Mouse (Mus musculus) limb, embryonic 15.5 days (tissue): ENCODE results near the gene Minos1. TPM values are rescaled to one million over a fixed set of nuclear protein-coding genes. Genes with fewer than 3 reads are reported as not detected.

Source experiments
- ATAC-seq: fragments of 200-750 bp; cut with Nextera tagmentation; 2 replicates; pipeline ENCODE4 v1.8.0; 2017; ENCODE audit warnings: low read depth, moderate TSS enrichment; ENCODE audit not compliant: insufficient number of reproducible peaks, low FRiP score, low TSS enrichment
- H3K27ac ChIP-seq: fragments of 300-500 bp; sonication (generic); 2 replicates; pipeline ENCODE4 v1.5.1; 2015; ENCODE audit warnings: moderate library complexity, mild to moderate bottlenecking, inconsistent platforms
- H3K27me3 ChIP-seq: fragments of 300-500 bp; sonication (generic); 2 replicates; pipeline ENCODE4 v1.6.1; 2015; ENCODE audit warnings: inconsistent platforms
- H3K36me3 ChIP-seq: fragments of 300-500 bp; sonication (generic); 2 replicates; pipeline ENCODE4 v1.6.1; 2015; ENCODE audit warnings: inconsistent platforms
- H3K4me1 ChIP-seq: fragments of 300-500 bp; sonication (generic); 2 replicates; pipeline ENCODE4 v1.6.1; 2015; ENCODE audit warnings: inconsistent platforms
- H3K4me2 ChIP-seq: fragments of 300-500 bp; sonication (generic); 2 replicates; pipeline ENCODE4 v1.6.1; 2015; ENCODE audit warnings: mild to moderate bottlenecking, inconsistent platforms
- H3K4me3 ChIP-seq: fragments of 300-500 bp; sonication (generic); 2 replicates; pipeline ENCODE4 v1.5.1; 2015; ENCODE audit warnings: mild to moderate bottlenecking, inconsistent platforms
- H3K9ac ChIP-seq: fragments of 300-500 bp; sonication (generic); 2 replicates; pipeline ENCODE4 v1.6.1; 2015; ENCODE audit warnings: inconsistent platforms
- H3K9me3 ChIP-seq: fragments of 300-500 bp; sonication (generic); 2 replicates; pipeline ENCODE4 v1.6.1; 2016; ENCODE audit warnings: inconsistent platforms
- WGBS: fragments of 180-500 bp; shearing (Covaris S2); methylation state at CpG from one replicate; pipeline ENCODE4 v1.1.7; 2015; 5-methylcytosine and 5-hydroxymethylcytosine counted together
- polyA plus RNA-seq: library from polyadenylated mRNA; unstranded; fragments of >200 nt; fragmentation: Nextera tagmentation; extraction: Ambion mirVana; gene quantifications from 2 replicates; pipeline ENCODE4 v1.2.1, GENCODE M21; 2015

Gene Minos1
- polyA plus RNA-seq, 1 experiment from 2014 or later, result 467 TPM

GRCm38 (mm10) chr4:139116356-139117063 is 14.4 kb downstream of the Minos1 start:
- Histone ChIP-seq H3K4me1 (peaks cover 22% of the 10 kb centered on the region), H3K27ac (no peak overlapping the region), H3K4me3 (no peak overlapping the region), H3K36me3 (no peaks in the 10 kb centered on the region), H3K27me3 (no peaks in the 10 kb centered on the region), H3K9ac (no peak overlapping the region), H3K9me3 (no peaks in the 10 kb centered on the region), H3K4me2 (no peak overlapping the region)
- no peak for ATAC-seq
- whole genome bisulfite sequencing, result 83% methylated on average over 3 of the region's 3 CpGs

DNA sequence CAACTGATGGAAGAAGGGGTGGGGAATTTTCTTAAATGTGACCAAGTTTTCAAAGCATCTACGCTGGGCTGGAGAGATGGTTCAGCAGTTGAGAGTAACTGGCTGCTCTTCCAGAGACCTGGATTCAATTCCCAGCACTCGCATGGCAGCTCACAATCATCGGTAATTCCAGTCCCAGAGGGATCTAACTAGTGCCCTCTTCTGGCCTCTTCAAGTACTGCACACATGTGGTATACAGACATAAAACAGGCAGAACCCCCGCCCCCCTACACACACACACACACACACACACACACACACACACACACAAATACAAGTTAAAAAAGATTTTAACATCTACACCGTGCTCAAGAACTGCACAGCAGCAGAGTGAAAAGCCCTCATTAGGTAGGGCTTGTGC is 15.2 kb downstream of the Minos1 start:
- Histone ChIP-seq H3K9ac (no peak overlapping the region), H3K9me3 (no peaks in the 10 kb centered on the region), H3K4me3 (no peak overlapping the region), H3K4me1 (peaks cover 24% of the 10 kb centered on the region), H3K27me3 (no peaks in the 10 kb centered on the region), H3K27ac (no peak overlapping the region), H3K36me3 (no peaks in the 10 kb centered on the region), H3K4me2 (no peak overlapping the region)
- 90% methylated on average over 5 of the region's 5 CpGs for WGBS
- no peak for ATAC-seq

DNA sequence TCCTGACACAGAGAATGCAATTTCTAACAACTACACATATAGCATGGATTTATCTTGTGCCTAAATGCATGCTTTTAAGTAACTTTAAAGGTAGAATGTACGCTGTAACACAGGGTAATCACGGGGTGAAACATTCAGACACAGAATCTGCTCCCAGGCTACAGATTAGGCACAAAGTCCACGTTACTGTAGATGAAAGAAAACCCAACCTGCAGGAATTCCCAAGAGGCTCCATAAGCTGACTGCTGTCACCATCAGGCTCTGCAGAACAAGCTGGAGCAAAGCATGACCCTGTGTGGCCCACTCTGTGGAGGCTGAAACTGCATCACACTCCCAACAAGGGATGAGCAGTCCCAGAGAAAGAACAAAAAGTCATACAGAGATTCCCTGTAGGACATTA is 18.4 kb downstream of the Minos1 start:
- 65% methylated on average over 3 of the region's 3 CpGs for WGBS
- Histone ChIP-seq H3K4me2 (no peak overlapping the region), H3K36me3 (no peaks in the 10 kb centered on the region), H3K9me3 (no peaks in the 10 kb centered on the region), H3K9ac (no peak overlapping the region), H3K4me1 (peaks cover 16% of the 10 kb centered on the region), H3K4me3 (no peak overlapping the region), H3K27ac (no peak overlapping the region), H3K27me3 (no peaks in the 10 kb centered on the region)
- ATAC-seq, result no peak

DNA sequence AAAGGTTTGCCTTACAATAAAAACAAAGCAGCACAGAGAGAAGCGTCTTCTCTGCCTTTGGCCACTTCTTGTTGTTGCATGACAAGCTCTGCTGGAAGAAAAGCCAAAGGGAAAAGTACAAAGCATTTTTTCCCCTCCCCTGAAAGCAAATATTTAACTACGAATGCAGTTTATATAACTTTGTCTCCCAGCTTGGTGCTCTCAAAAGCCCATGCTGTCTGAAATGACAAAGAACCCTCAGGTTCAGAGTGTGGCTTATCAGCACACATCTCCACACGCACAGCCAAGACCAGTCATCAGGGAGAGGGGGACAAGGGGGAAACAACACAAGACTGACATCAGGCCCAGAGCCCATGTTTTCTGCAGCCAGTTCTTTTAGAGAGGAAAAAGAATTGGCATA is 19.5 kb downstream of the Minos1 start:
- peak overlapping the region; percentile 61 for H3K27ac ChIP-seq
- H3K9me3 ChIP-seq, result no peaks in the 10 kb centered on the region
- H3K4me3 ChIP-seq, result no peak overlapping the region
- ATAC-seq, result no peak
- no peaks in the 10 kb centered on the region for H3K36me3 ChIP-seq
- no peaks in the 10 kb centered on the region for H3K27me3 ChIP-seq
- H3K4me2 ChIP-seq, result no peak overlapping the region
- H3K9ac ChIP-seq, result no peak overlapping the region
- 32% methylated on average over 3 of the region's 3 CpGs for WGBS
- peaks cover 16% of the 10 kb centered on the region for H3K4me1 ChIP-seq

- no peaks in the 10 kb centered on the region for H3K27me3 ChIP-seq
- no peak overlapping the region for H3K4me3 ChIP-seq
- 58% methylated on average over 3 of the region's 3 CpGs for WGBS
- peak overlapping the region; percentile 61 for H3K27ac ChIP-seq
- no peak overlapping the region for H3K4me2 ChIP-seq
- ATAC-seq, result no peak
- H3K4me1 ChIP-seq, result peaks cover 16% of the 10 kb centered on the region
- no peak overlapping the region for H3K9ac ChIP-seq
- no peaks in the 10 kb centered on the region for H3K9me3 ChIP-seq
- H3K36me3 ChIP-seq, result no peaks in the 10 kb centered on the region
These were observed 20.1 kb downstream of the Minos1 start for GRCm38 (mm10) chr4:139110858-139111257.

- no peak overlapping the region for H3K9ac ChIP-seq
- peaks cover 34% of the 10 kb centered on the region for H3K36me3 ChIP-seq
- WGBS, result 84% methylated on average over 1 of the region's 1 CpGs
- H3K9me3 ChIP-seq, result no peaks in the 10 kb centered on the region
- no peaks in the 10 kb centered on the region for H3K27me3 ChIP-seq
- no peak overlapping the region for H3K4me2 ChIP-seq
- H3K4me3 ChIP-seq, result no peak overlapping the region
- no peak for ATAC-seq
- no peak overlapping the region; the same call in 1 of the 2 replicates for H3K27ac ChIP-seq
- H3K4me1 ChIP-seq, result peaks cover 15% of the 10 kb centered on the region
These were observed 25.5 kb downstream of the Minos1 start for GRCm38 (mm10) chr4:139105453-139105852.

DNA sequence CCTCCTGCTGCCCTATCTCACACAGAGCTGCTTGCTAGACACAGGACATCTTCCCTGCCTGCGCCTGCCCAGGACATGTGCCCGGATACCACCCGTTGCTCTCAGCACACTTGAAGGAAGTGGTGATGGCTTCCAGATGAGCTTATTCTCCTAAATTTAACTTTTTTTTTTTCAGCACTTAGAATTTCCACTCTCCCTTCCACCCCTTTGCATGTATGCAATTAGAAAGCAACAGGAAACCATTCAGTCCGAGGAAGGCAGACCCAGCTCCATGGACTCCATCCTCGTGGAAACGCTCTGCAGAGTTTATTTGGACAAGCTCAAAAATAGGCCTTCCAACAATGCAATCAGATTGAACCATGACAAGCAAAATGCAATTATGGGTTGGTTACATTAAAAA is 29.4 kb downstream of the Minos1 start:
- peaks cover 34% of the 10 kb centered on the region for H3K36me3 ChIP-seq
- H3K27me3 ChIP-seq, result no peaks in the 10 kb centered on the region
- ATAC-seq, result no peak
- H3K4me1 ChIP-seq, result peaks cover 16% of the 10 kb centered on the region
- no peak overlapping the region for H3K9ac ChIP-seq
- no peak overlapping the region for H3K27ac ChIP-seq
- H3K9me3 ChIP-seq, result no peaks in the 10 kb centered on the region
- 56% methylated on average over 6 of the region's 6 CpGs for WGBS
- H3K4me3 ChIP-seq, result no peak overlapping the region
- H3K4me2 ChIP-seq, result no peak overlapping the region

GRCm38 (mm10) chr4:139100326-139100725 is 30.6 kb downstream of the Minos1 start:
- no peak for ATAC-seq
- Histone ChIP-seq H3K9me3 (no peaks in the 10 kb centered on the region), H3K4me2 (no peak overlapping the region), H3K9ac (no peak overlapping the region), H3K4me3 (no peak overlapping the region), H3K4me1 (peaks cover 23% of the 10 kb centered on the region), H3K27ac (no peak overlapping the region), H3K36me3 (peaks cover 34% of the 10 kb centered on the region), H3K27me3 (no peaks in the 10 kb centered on the region)
- 89% methylated on average over 8 of the region's 8 CpGs for WGBS

- H3K4me1 ChIP-seq, result peaks cover 36% of the 10 kb centered on the region
- H3K36me3 ChIP-seq, result peaks cover 5% of the 10 kb centered on the region; the same call in 1 of the 2 replicates
- WGBS, result 41% methylated on average over 5 of the region's 5 CpGs
- no peak overlapping the region for H3K4me3 ChIP-seq
- peaks cover 8% of the 10 kb centered on the region; the same call in 1 of the 2 replicates for H3K27me3 ChIP-seq
- H3K27ac ChIP-seq, result no peak overlapping the region
- no peak overlapping the region for H3K9ac ChIP-seq
- H3K9me3 ChIP-seq, result no peaks in the 10 kb centered on the region
- ATAC-seq, result no peak
- H3K4me2 ChIP-seq, result no peak overlapping the region
These were observed 34.7 kb downstream of the Minos1 start for GRCm38 (mm10) chr4:139096201-139096600.

DNA sequence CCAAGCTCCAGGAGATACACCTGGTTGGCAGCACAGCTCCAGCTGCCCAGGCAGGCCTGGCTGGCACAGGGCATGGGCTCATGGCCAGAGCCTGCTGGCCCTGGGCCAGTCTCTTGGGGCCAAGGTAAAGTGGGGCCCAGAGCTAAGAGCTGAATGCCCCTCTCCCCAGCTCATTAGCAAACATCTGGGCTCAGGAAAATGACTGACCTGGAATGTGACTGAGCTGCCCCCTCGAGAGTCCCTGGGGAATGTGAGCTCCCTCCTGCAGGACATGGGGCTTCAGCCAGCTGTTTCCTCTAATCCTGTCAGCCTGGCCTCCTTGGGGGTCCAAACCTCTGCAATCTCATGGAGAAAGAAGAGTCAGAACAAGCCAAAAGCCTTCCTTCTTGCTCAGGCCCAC is 35.5 kb downstream of the Minos1 start:
- Histone ChIP-seq H3K4me1 (peaks cover 41% of the 10 kb centered on the region), H3K27ac (peak overlapping the region; percentile 8; the same call in 1 of the 2 replicates), H3K36me3 (no peaks in the 10 kb centered on the region), H3K4me2 (no peak overlapping the region), H3K4me3 (no peak overlapping the region), H3K9me3 (no peaks in the 10 kb centered on the region), H3K9ac (no peak overlapping the region), H3K27me3 (peaks cover 13% of the 10 kb centered on the region)
- no peak for ATAC-seq
- WGBS, result 13% methylated on average over 1 of the region's 1 CpGs

DNA sequence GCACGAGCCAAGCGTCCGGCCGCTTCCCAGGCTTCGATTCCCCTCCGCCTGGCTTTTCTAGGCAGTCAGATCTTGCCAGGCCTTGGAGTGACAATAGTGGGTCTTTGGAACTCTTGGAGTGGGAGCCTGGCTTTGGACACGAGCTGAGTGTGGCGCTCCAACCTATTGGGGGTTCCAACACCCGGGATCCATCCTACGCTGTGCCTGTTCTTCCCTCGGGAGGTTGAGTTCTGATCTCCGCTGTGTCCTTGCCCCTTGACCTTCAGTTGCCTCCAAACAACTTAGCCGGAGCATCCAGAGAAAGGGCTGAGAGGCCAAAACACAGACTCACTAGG is 37.8 kb downstream of the Minos1 start:
- Histone ChIP-seq H3K36me3 (no peaks in the 10 kb centered on the region), H3K27ac (peak overlapping the region; percentile 89), H3K4me2 (peak overlapping the region; percentile 92), H3K27me3 (peaks cover 15% of the 10 kb centered on the region), H3K4me1 (peaks cover 55% of the 10 kb centered on the region), H3K9me3 (no peaks in the 10 kb centered on the region), H3K9ac (peak overlapping the region; percentile 88; the same call in 1 of the 2 replicates), H3K4me3 (peak overlapping the region; percentile 76)
- ATAC-seq, result no peak
- 22% methylated on average over 13 of the region's 13 CpGs for WGBS

GRCm38 (mm10) chr4:139092356-139093195 is 38.3 kb downstream of the Minos1 start, which contains the start of gene Nbl1:
Gene Nbl1, minus strand, starts transcription at chr4:139092993.
- no peaks in the 10 kb centered on the region for H3K36me3 ChIP-seq
- WGBS, result under 1% methylated on average over 87 of the region's 105 CpGs

More at GRCm38 (mm10) chr4:139092356-139093195, 38.3 kb downstream of the Minos1 start, which contains the start of gene Nbl1:
- Histone ChIP-seq H3K9me3 (no peaks in the 10 kb centered on the region), H3K4me1 (peaks cover 55% of the 10 kb centered on the region), H3K27ac (peak within 1 kb of the TSS; percentile 89), H3K4me2 (peak within 1 kb of the TSS; percentile 92), H3K4me3 (peak within 1 kb of the TSS; percentile 76), H3K9ac (peak within 1 kb of the TSS; percentile 88), H3K27me3 (peaks cover 15% of the 10 kb centered on the region)
- ATAC-seq, result 0 out of 2 replicates have a peak, but pooled peaks have one; percentile 35
